Mouse (Mus musculus): ENCODE measurements around the gene Taf3.

Gene Taf3

GRCm38 (mm10) chr2:10014951-10015635 is 33.3 kb downstream of the Taf3 start:
- in situ Hi-C loops (cut with MboI; ENCODE audit: low sequenced_read_pairs) = no loop called here

GRCm38 (mm10) chr2:10010263-10010909 is 38.0 kb downstream of the Taf3 start:
- in situ Hi-C loops (cut with MboI; ENCODE audit: low sequenced_read_pairs) = no loop called here

GRCm38 (mm10) chr2:10009671-10010254 is 38.6 kb downstream of the Taf3 start:
- in situ Hi-C loops (cut with MboI; ENCODE audit: low sequenced_read_pairs) = no loop called here

DNA sequence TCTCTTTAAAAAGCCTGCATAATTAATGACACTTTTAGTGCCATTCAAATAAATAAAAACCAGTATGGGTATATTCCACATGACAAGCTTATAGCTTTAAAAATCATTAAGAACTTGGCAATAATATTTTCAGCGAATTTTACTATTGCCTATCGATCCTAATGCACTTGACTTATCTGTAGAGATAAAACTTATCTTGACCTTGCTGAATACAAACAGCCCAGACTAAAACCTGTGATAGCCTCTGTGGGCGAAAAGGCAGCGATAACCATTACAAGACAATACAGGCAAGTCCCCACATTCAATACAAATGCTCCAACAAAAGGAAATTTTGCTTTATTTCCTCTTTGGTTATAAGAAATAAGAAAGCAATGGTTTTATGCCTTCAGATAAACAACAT is 39.8 kb downstream of the Taf3 start:
- in situ Hi-C loops (cut with MboI; ENCODE audit: low sequenced_read_pairs) = no loop called here

GRCm38 (mm10) chr2:10004960-10005621 is 43.3 kb downstream of the Taf3 start:
- in situ Hi-C loops (cut with MboI; ENCODE audit: low sequenced_read_pairs) = no loop called here

GRCm38 (mm10) chr2:10003358-10003757 is 45.0 kb downstream of the Taf3 start:
- in situ Hi-C loops (cut with MboI; ENCODE audit: low sequenced_read_pairs) = no loop called here

DNA sequence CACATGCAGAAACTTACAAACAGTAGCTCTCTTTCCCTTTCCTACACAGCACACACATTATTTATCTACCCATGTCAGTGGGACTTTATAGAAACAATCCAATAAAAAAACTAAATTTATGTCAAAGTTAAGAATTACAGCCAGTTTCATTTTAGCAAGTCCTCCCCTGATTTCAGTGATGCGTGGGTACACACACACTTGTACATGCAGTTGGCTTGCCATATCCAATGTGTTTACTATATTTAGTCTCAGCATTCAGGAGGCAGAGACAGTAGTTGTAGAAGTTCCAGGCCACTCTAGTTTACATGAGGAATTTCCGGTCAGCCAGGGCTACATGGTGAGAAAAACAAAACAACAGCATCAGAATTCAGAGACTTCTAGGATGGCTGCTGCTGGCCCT is 46.8 kb downstream of the Taf3 start:
- in situ Hi-C loops (cut with MboI; ENCODE audit: low sequenced_read_pairs) = no loop called here

GRCm38 (mm10) chr2:9997535-9997934 is 50.9 kb downstream of the Taf3 start:
- in situ Hi-C loops (cut with MboI; ENCODE audit: low sequenced_read_pairs) = no loop called here

- in situ Hi-C loops (cut with MboI; ENCODE audit: low sequenced_read_pairs) = no loop called here
These were observed 52.3 kb downstream of the Taf3 start for GRCm38 (mm10) chr2:9996111-9996510.

DNA sequence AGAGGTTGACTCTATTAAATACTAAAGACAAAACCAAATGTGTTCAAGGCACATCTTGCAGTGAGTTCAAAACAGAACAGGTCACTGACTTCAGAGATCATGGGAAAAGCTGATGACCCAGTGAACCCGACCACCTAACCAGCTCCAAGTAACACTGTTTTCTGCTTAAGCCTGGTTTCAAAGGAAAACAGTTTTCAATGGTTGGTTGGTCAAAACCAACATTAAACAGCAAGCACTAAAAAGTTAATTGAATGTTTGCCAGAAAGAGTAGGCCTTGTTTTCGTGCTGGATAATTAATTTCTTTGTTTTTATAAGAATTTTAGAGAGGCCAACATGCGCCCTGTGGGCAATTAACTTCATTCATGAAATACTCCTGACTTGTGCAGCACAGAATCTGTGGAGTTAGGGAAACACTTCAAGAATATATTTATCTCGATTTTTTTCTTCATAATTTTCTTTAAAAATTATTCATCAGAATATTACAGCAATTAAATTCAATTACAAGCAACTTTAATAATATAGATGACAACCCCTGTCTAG is 57.6 kb downstream of the Taf3 start:
- in situ Hi-C loops (cut with MboI; ENCODE audit: low sequenced_read_pairs) = no loop called here

GRCm38 (mm10) chr2:9989649-9990547 is 58.5 kb downstream of the Taf3 start:
- in situ Hi-C loops (cut with MboI; ENCODE audit: low sequenced_read_pairs) = no loop called here

GRCm38 (mm10) chr2:9988290-9988689 is 60.1 kb downstream of the Taf3 start:
- in situ Hi-C loops (cut with MboI; ENCODE audit: low sequenced_read_pairs) = no loop called here

DNA sequence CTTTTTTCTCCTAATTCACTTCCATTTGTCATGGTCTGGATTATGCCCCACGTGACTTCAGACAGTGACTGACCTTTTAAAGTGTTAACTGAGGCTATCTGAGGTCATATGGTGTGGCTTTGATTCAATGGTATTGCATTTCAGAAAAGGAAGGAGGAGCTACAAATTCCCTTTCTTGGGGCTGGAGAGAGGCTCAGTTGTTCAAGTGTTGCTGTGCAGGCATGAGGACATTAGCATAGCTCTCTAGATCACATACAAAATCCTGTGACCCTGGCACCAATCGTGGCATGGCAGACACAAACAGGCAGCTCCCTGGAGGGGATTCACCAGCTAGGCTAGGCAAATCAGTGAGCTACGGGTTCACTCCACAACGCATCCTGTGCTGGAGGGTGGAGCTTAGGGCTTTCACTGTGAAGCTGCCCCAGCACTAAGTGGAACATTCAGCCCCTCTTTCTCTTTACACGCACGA is 62.4 kb downstream of the Taf3 start:
- in situ Hi-C loops (cut with MboI; ENCODE audit: low sequenced_read_pairs) = no loop called here

DNA sequence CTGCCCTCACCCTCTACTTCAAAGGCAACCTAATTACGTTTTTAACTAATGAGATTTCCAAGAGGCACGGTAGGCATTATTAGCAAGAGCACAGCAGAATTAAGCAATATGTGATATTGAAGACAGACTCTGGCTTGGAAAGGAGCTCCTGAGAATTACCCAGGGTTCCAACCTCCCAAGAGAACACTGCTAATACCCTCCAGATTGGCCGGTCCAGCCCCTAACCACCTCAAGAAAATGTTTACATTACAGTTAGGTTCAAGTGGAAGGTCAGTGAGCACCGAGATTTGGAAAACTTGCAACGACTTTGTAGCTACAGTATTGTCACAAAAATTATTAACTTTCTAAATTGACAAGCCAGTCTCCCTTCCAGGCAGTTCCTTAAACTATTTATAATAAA is 66.0 kb downstream of the Taf3 start:
- in situ Hi-C loops (cut with MboI; ENCODE audit: low sequenced_read_pairs) = no loop called here

DNA sequence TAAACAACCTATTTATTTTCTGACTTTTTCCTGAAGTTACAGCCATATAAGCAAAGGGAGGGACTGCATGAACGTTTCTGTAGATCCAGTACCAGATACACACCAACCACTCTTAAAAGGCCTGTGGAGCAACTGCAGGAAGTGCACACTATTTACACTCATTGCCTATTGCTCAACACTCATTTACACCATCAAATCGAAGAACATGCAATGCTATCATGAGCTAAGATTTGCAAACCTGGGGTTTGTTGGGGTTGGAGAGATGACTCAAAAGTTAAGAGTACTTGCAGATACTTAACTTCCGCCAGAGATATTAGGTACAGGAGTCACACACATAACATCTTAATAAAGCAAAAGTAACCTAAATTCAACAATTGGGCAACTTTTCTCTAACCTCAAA is 76.5 kb downstream of the Taf3 start:
- in situ Hi-C loops (cut with MboI; ENCODE audit: low sequenced_read_pairs) = no loop called here

DNA sequence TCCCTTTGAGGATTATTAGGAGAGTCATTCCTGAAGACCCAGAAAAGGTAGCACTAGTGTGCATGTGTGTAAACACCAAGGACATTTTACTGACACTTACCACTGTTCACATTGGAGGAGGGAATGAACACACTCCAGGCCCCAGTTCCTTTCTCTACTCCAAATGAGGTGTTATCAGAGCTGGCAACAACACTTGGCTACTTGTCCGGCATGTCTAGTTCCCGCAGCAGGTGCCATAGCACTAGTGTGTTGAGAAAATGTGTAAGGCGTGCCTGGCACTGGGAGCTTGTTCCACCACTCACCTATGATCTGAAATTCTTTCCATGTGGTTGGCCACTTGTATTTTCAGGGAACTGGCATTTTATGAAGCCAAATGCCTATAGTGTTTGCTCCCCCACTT is 77.8 kb downstream of the Taf3 start:
- in situ Hi-C loops (cut with MboI; ENCODE audit: low sequenced_read_pairs) = no loop called here

- in situ Hi-C loops (cut with MboI; ENCODE audit: low sequenced_read_pairs) = no loop called here
These were observed 78.2 kb downstream of the Taf3 start for GRCm38 (mm10) chr2:9970178-9970577.

- in situ Hi-C loops (cut with MboI; ENCODE audit: low sequenced_read_pairs) = no loop called here
These were observed 78.7 kb downstream of the Taf3 start for GRCm38 (mm10) chr2:9969734-9970133.

DNA sequence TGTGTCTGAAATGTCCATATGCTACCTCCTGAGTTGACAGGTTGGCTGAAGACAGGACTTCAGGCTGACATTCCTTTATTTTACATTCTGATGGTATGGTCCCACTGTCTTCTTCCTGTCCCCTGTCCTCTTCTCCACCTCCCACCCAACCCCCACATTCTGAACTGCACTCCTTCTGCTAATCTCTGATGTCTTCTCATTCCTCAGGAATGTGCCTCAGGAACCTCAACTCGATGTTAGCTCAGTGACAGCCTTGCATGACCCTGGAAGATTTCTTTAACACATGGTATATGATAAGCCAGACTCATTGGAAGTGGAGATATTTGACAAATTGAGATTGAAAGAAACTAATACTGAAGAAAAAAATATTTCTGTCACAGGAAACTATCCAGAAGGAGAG is 81.8 kb downstream of the Taf3 start:
- in situ Hi-C loops (cut with MboI; ENCODE audit: low sequenced_read_pairs) = no loop called here

DNA sequence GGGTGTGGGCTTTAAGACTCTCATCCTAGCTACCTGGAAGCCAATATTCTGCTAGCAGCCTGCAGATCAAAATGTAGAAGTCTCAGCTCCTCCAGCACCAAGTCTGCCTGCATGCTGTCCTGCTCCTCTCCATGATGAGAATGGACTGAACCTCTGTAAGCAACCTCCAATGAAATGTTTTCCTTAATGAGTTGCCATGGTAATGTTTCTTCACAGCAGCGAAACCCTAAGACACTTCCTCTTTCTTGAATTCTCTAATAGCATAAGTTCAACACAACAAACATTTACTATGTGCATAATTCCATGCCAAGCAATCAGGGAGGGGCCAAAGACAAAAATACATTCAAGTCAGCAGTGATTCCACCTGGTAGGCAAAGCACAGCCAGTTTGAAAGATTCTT is 82.8 kb downstream of the Taf3 start:
- in situ Hi-C loops (cut with MboI; ENCODE audit: low sequenced_read_pairs) = no loop called here
